Mouse (Mus musculus): ENCODE results near the gene Prl2c2. TPM values are rescaled to one million over a fixed set of nuclear protein-coding genes. Genes with fewer than 3 reads are reported as not detected.
"Not testable (repeated sequence)": the region's sequence is repeated elsewhere in the genome, so short reads cannot be mapped to it uniquely, and the experiment has no call there.

The Prl2c2 gene
- total RNA-seq (2021) = not detected
- long read RNA-seq, experiment 1 = 0 reads
- long read RNA-seq, experiment 2, partial matches to known transcripts = 0 of 1 reads
- long read RNA-seq, experiment 2, other reads (novel, unspliced or antisense) = 1 of 1 reads

- DNase-seq = not testable (repeated sequence)
Measured at GRCm38 (mm10) chr13:13005283-13005682, at the start of gene Prl2c2. Prl2c2 (minus strand) TSS chr13:13005383.

GRCm38 (mm10) chr13:13025872-13026271 lies 20.7 kb upstream of the Prl2c2 start:
- DNase-seq = not testable (repeated sequence)

GRCm38 (mm10) chr13:13013993-13014549 lies 8.9 kb upstream of the Prl2c2 start:
- DNase-seq = not testable (repeated sequence)

Other genes with a start within 250 kb of the Prl2c2 start
- gene Prl2c3, start 205.3 kb downstream of the Prl2c2 start, total RNA-seq (2021) = not detected
- gene Prl2c5, start 177.3 kb upstream of the Prl2c2 start, total RNA-seq (2021) = not detected